Mouse (Mus musculus): Measurements from ENCODE around the gene Hyal1. TPM values are rescaled to one million over a fixed set of nuclear protein-coding genes. Genes with fewer than 3 reads are reported as not detected.
"Not testable (repeated sequence)": the region's sequence is repeated elsewhere in the genome, so short reads cannot be mapped to it uniquely, and the experiment has no call there.

Gene Hyal1
- polyA plus RNA-seq, 1 experiment = 8.1 TPM

DNA sequence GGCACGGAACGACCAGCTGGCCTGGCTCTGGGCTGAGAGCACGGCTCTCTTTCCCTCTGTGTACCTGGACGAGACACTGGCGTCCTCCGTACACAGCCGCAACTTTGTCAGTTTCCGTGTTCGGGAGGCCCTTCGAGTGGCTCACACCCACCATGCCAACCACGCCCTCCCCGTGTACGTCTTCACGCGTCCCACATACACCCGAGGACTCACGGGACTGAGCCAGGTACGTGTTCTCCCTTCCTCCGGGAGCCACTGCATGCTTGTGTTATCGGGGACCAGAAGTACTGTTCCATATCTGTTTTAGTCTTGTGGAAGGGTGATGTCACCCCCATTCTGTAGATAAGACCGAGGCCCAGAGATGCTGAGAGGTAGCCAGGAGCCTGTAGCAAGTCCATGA lies 5.9 kb upstream of the Hyal1 start:
- WGBS = 82% methylated on average over 21 of the region's 21 CpGs
- Histone ChIP-seq H3K36me3 (ENCODE audit: control insufficient read depth, insufficient read depth, low read length) (no peaks in the 10 kb centered on the region; the same call in 1 of the 2 replicates), H3K27ac (ENCODE audit: insufficient read depth, low read depth, low read length) (peak overlapping the region; percentile 14; the same call in 1 of the 2 replicates), H3K4me1 (ENCODE audit: control insufficient read depth, insufficient read depth, low read length) (peaks cover 34% of the 10 kb centered on the region; the same call in 1 of the 2 replicates), H3K27me3 (replicated peaks; ENCODE audit: control insufficient read depth, insufficient read depth, low read length) (no peaks in the 10 kb centered on the region), H3K4me3 (ENCODE audit: insufficient read depth, low read depth, low read length) (peak overlapping the region; percentile 81; the same call in 1 of the 2 replicates)
- no peak for TF ChIP-seq CTCF (conservative IDR thresholded peaks at IDR 0.05; ENCODE audit: insufficient read depth, insufficient read length, low read depth, low read length)
- no peak for TF ChIP-seq POLR2A (IDR thresholded peaks at IDR 0.05; ENCODE audit: low read depth, low read length)
- DNase-seq = no peak

DNA sequence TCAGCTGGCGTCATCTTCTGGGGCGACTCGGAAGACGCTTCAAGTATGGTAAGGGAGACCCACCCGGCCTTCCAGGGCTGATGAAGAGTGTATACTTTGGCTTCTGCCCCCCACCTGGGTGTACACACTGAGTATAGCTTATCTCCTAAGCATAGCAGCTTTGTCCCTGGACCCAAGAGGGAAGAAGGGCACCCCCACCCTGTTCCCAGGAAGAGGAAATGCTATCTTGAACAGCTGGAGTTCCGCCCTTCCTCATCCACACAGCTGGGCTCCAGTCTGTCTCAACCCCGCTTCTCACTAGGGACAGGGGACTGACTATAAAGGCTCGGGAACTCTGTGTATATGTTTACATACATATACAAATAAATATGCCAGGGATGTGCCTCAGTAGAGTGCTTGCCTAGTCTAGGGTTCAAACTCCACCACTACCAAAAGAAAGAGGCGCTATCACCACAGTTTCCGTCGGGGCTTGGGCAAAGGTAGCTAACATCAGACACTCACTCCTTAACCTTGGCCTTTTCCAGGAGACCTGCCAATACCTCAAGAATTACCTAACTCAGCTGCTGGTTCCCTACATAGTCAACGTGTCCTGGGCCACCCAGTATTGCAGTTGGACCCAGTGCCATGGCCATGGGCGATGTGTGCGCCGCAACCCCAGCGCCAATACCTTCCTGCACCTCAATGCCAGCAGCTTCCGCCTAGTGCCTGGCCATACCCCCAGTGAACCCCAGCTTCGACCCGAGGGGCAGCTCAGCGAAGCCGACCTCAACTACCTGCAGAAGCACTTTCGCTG lies 5.0 kb upstream of the Hyal1 start:
- 80% methylated on average over 22 of the region's 22 CpGs for WGBS
- TF ChIP-seq POLR2A (IDR thresholded peaks at IDR 0.05; ENCODE audit: low read depth, low read length) (no peak), CTCF (conservative IDR thresholded peaks at IDR 0.05; ENCODE audit: insufficient read depth, insufficient read length, low read depth, low read length) (no peak)
- H3K27ac ChIP-seq (ENCODE audit: insufficient read depth, low read depth, low read length) = peak overlapping the region; percentile 60
- H3K4me3 ChIP-seq (ENCODE audit: insufficient read depth, low read depth, low read length) = peak overlapping the region; percentile 81; the same call in 1 of the 2 replicates
- peak; percentile 69 for DNase-seq
- peaks cover 35% of the 10 kb centered on the region; the same call in 1 of the 2 replicates for H3K4me1 ChIP-seq (ENCODE audit: control insufficient read depth, insufficient read depth, low read length)
- H3K27me3 ChIP-seq (replicated peaks; ENCODE audit: control insufficient read depth, insufficient read depth, low read length) = no peaks in the 10 kb centered on the region
- H3K36me3 ChIP-seq (ENCODE audit: control insufficient read depth, insufficient read depth, low read length) = no peaks in the 10 kb centered on the region; the same call in 1 of the 2 replicates

DNA sequence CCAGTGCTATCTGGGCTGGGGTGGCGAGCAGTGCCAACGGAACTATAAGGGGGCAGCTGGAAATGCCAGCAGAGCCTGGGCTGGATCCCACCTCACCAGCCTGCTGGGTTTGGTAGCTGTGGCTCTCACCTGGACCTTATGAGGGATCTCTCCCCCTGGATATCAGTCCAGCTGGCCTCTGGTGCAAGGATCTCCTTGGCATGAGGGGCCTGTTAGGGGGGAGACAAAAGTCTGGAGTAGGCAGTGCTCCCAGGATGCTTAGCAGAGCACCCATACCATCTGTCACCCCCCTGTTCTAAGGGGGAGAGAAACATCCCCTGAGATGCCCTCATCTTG lies 4.4 kb upstream of the Hyal1 start:
- H3K27ac ChIP-seq (ENCODE audit: insufficient read depth, low read depth, low read length) = no peak overlapping the region

DNA sequence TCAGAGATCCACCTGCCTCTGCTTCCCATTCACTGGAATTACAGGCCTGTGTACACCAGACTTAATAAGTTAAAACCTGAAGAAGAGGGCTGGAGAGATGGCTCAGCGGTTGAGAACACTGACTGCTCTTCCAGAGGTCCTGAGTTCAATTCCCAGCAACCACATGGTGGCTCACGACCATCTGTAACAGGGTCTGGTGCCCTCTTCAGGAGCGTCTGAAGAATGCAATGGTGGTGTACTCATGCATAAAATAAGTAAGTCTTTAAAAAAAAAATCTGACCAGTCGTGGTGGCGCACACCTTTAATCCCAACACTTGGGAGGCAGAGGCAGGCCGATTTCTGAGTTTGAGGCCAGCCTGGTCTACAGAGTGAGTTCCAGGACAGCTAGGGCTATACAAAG lies 3.0 kb upstream of the Hyal1 start:
- not testable (repeated sequence) for H3K36me3 ChIP-seq (ENCODE audit: control insufficient read depth, insufficient read depth, low read length); H3K4me3 ChIP-seq (ENCODE audit: insufficient read depth, low read depth, low read length); H3K27me3 ChIP-seq (replicated peaks; ENCODE audit: control insufficient read depth, insufficient read depth, low read length); DNase-seq; H3K27ac ChIP-seq (ENCODE audit: insufficient read depth, low read depth, low read length)
- H3K4me1 ChIP-seq (ENCODE audit: control insufficient read depth, insufficient read depth, low read length) = peaks cover 38% of the 10 kb centered on the region
- WGBS = 73% methylated on average over 6 of the region's 6 CpGs

More for the DNA sequence above, 4.4 kb upstream of the Hyal1 start:
- 87% methylated on average over 2 of the region's 2 CpGs for WGBS
- Histone ChIP-seq H3K4me1 (ENCODE audit: control insufficient read depth, insufficient read depth, low read length) (peaks cover 36% of the 10 kb centered on the region), H3K4me3 (ENCODE audit: insufficient read depth, low read depth, low read length) (no peak overlapping the region), H3K36me3 (ENCODE audit: control insufficient read depth, insufficient read depth, low read length) (no peaks in the 10 kb centered on the region; the same call in 1 of the 2 replicates), H3K27me3 (replicated peaks; ENCODE audit: control insufficient read depth, insufficient read depth, low read length) (no peaks in the 10 kb centered on the region)
- DNase-seq = no peak
- no peak for TF ChIP-seq CTCF (conservative IDR thresholded peaks at IDR 0.05; ENCODE audit: insufficient read depth, insufficient read length, low read depth, low read length)
- no peak for TF ChIP-seq POLR2A (IDR thresholded peaks at IDR 0.05; ENCODE audit: low read depth, low read length)

DNA sequence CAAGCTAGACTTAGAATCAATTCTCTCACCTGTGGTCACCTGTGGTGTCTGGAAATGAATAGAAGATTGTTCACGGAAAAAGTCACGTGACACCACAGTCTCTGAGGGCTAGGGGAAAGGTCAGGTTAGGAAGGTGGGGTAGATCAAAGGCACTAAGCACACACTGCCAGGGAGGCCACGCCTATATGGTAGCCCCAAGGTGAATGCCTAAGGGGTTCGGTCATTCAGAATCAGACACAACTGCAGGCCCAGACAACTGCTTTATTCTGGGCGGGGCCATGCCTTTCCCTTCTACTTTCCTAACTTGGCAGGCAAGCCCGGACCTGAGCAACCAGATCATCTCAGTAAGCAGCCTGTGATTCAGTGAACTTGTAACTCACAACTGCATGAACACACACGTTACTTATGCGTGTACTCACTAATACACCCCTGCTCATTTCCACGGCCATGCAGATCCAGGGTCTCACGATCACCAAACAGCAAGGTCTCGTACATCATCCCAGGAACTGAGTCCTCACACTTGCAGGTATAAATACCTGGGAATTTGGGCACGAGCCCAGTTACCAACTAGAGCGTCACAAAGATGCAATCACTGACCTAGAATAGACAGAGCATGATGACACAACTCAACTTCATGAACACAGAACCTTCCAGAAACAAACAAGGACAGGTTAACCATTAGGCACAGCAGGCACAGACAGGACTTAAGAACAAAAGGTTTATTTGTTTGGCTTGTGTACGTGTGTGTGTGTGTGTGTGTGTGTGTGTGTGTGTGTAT lies 959 bp upstream of the Hyal1 start:
- H3K36me3 ChIP-seq (ENCODE audit: control insufficient read depth, insufficient read depth, low read length) = no peaks in the 10 kb centered on the region; the same call in 1 of the 2 replicates
- H3K4me3 ChIP-seq (ENCODE audit: insufficient read depth, low read depth, low read length) = no peak overlapping the region
- H3K27ac ChIP-seq (ENCODE audit: insufficient read depth, low read depth, low read length) = peak overlapping the region; percentile 74
- H3K4me1 ChIP-seq (ENCODE audit: control insufficient read depth, insufficient read depth, low read length) = peaks cover 34% of the 10 kb centered on the region
- no peak for TF ChIP-seq POLR2A (IDR thresholded peaks at IDR 0.05; ENCODE audit: low read depth, low read length)
- TF ChIP-seq CTCF (conservative IDR thresholded peaks at IDR 0.05; ENCODE audit: insufficient read depth, insufficient read length, low read depth, low read length) = no peak
- no peaks in the 10 kb centered on the region for H3K27me3 ChIP-seq (replicated peaks; ENCODE audit: control insufficient read depth, insufficient read depth, low read length)
- WGBS = 53% methylated on average over 14 of the region's 14 CpGs
- peak; percentile 68 for DNase-seq

DNA sequence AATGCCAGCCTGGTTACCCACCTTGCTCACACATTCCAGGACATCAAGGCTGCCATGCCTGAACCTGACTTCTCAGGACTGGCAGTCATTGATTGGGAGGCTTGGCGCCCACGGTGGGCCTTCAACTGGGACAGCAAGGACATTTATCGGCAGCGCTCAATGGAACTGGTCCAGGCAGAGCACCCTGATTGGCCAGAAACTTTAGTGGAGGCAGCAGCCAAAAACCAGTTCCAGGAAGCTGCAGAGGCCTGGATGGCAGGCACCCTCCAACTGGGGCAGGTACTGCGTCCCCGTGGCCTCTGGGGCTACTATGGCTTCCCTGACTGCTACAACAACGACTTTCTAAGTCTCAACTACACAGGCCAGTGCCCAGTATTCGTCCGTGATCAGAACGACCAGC lies 1.1 kb downstream of the Hyal1 start:
- Histone ChIP-seq H3K36me3 (ENCODE audit: control insufficient read depth, insufficient read depth, low read length) (no peaks in the 10 kb centered on the region; the same call in 1 of the 2 replicates), H3K27me3 (replicated peaks; ENCODE audit: control insufficient read depth, insufficient read depth, low read length) (no peaks in the 10 kb centered on the region), H3K4me3 (ENCODE audit: insufficient read depth, low read depth, low read length) (no peak overlapping the region), H3K4me1 (ENCODE audit: control insufficient read depth, insufficient read depth, low read length) (peaks cover 35% of the 10 kb centered on the region), H3K27ac (ENCODE audit: insufficient read depth, low read depth, low read length) (no peak overlapping the region)
- TF ChIP-seq POLR2A (IDR thresholded peaks at IDR 0.05; ENCODE audit: low read depth, low read length) (no peak), CTCF (conservative IDR thresholded peaks at IDR 0.05; ENCODE audit: insufficient read depth, insufficient read length, low read depth, low read length) (no peak)
- WGBS = 85% methylated on average over 10 of the region's 10 CpGs
- DNase-seq = no peak

DNA sequence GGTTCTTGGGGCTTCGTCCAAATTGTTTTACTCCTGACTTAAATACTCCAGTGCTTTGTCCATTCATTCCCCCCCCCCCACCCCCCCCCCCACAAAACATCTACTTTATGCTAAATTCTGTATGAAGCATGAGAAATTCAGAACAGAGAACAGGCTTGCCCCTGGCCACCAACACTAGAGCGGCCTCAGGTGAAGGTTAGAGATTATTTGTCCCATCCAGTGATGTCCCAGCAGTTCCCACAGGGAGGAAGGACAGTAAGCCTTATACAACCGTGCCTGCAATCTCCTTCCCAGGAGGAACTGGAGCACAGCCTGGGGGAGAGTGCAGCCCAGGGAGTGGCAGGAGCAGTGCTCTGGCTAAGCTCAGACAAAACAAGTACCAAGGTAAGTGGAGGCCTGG lies 1.9 kb downstream of the Hyal1 start, which contains the start of gene Naa80:
Naa80 (plus strand) TSS at position 301 of the 400 bp plus-strand sequence.
- no peak for TF ChIP-seq POLR2A (IDR thresholded peaks at IDR 0.05; ENCODE audit: low read depth, low read length)
- no peak for TF ChIP-seq CTCF (conservative IDR thresholded peaks at IDR 0.05; ENCODE audit: insufficient read depth, insufficient read length, low read depth, low read length)
- Histone ChIP-seq H3K36me3 (ENCODE audit: control insufficient read depth, insufficient read depth, low read length) (no peaks in the 10 kb centered on the region), H3K4me3 (ENCODE audit: insufficient read depth, low read depth, low read length) (no peak within 1 kb of the TSS), H3K27ac (ENCODE audit: insufficient read depth, low read depth, low read length) (no peak within 1 kb of the TSS), H3K27me3 (replicated peaks; ENCODE audit: control insufficient read depth, insufficient read depth, low read length) (no peaks in the 10 kb centered on the region), H3K4me1 (ENCODE audit: control insufficient read depth, insufficient read depth, low read length) (peaks cover 35% of the 10 kb centered on the region)
- no peak for DNase-seq
- 82% methylated on average over 3 of the region's 3 CpGs for WGBS

All from kidney, adult 2 months (tissue).